Mouse (Mus musculus): ENCODE measurements around the gene Nup205. TPM values are rescaled to one million over a fixed set of nuclear protein-coding genes. Genes with fewer than 3 reads are reported as not detected.
A peak's percentile ranks its signal among the peaks of the same experiment; 100 is the strongest.
"Not testable (repeated sequence)": the region's sequence is repeated elsewhere in the genome, so short reads cannot be mapped to it uniquely, and the experiment has no call there.

Nup205 gene
- polyA plus RNA-seq, 1 experiment: not detected

DNA sequence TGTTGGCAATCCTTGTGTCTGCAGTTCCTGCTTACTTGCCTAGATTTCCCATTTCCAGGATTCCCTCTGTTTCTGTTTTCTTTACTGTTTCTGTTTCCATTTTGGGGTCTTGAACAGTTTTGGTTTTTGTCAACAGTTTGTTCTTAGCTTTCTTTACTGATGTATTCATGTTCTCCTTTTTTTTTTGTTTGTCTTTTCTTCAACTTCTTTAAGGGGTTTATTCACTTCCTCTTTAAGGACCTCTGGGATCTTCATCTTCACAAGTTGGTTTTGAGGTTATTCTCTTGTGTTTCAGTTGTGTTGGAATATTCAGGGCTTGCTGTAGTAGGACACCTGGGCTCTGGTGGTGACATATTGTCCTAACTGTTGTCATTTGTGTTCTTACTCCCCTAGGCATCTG, 22.7 kb upstream of the Nup205 start:
- no peak overlapping the region for H3K27ac ChIP-seq (ENCODE audit: insufficient read depth, low read depth, low read length)
- no peaks in the 10 kb centered on the region for H3K4me1 ChIP-seq (ENCODE audit: control insufficient read depth, insufficient read depth, low read length)
- TF ChIP-seq CTCF (IDR thresholded peaks at IDR 0.05; ENCODE audit: insufficient read depth, low read depth, low read length) (no peak), POLR2A (IDR thresholded peaks at IDR 0.05; ENCODE audit: insufficient read depth, low read depth, low read length) (no peak)
- H3K4me3 ChIP-seq (ENCODE audit: insufficient read depth, low read depth, low read length): no peak overlapping the region

DNA sequence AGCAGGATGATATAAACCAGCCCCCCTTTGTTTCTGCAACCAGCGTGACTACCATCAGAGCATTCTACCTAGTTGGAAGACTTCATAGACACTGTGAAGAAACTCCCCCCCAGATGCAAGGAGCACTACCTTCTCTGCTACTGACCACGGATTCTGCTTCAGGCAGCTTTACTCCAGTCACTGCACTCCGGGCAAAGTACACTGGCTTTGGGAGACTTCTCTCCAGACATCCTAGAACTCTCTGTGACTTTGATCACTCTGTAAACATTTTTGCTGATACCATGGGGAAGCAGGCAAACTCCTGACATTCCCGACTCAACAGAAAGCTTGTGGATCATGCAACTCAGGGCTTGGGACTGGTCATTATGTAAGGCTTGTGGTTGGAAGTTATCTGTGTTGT, 8.0 kb upstream of the Nup205 start:
- 91% methylated on average over 4 of the region's 4 CpGs for WGBS
- Histone ChIP-seq H3K27ac (ENCODE audit: insufficient read depth, low read depth, low read length) (no peak overlapping the region), H3K4me1 (ENCODE audit: control insufficient read depth, insufficient read depth, low read length) (no peaks in the 10 kb centered on the region), H3K4me3 (ENCODE audit: insufficient read depth, low read depth, low read length) (no peak overlapping the region)
- no peak for TF ChIP-seq POLR2A (IDR thresholded peaks at IDR 0.05; ENCODE audit: insufficient read depth, low read depth, low read length)
- no peak for TF ChIP-seq CTCF (IDR thresholded peaks at IDR 0.05; ENCODE audit: insufficient read depth, low read depth, low read length)

GRCm38 (mm10) chr6:35172028-35172427, 5.2 kb upstream of the Nup205 start:
- H3K27ac ChIP-seq (ENCODE audit: insufficient read depth, low read depth, low read length); H3K4me1 ChIP-seq (ENCODE audit: control insufficient read depth, insufficient read depth, low read length); H3K4me3 ChIP-seq (ENCODE audit: insufficient read depth, low read depth, low read length): not testable (repeated sequence)
- WGBS: 64% methylated on average over 3 of the region's 3 CpGs

DNA sequence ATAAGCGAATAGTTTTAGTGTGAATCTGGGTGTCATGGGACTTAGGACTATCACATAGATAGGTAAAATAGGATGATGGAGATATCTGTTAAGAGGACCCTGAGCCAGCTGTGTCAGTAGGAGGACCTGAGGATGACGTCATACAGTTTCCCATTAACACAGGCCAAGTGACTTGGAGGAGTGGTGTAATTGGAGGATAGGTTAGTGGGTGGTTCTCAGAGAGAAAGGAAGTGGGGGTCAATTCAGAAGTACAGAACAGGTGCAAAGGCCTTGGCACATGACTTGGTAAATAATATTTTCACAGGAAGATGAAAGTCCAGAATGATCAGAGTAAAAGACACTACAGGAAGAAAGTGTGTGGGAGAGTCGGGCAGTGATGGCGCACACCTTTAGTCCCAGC, 4.0 kb upstream of the Nup205 start:
- no peaks in the 10 kb centered on the region for H3K4me1 ChIP-seq (ENCODE audit: control insufficient read depth, insufficient read depth, low read length)
- H3K4me3 ChIP-seq (ENCODE audit: insufficient read depth, low read depth, low read length): no peak overlapping the region
- 87% methylated on average over 4 of the region's 4 CpGs for WGBS
- H3K27ac ChIP-seq (ENCODE audit: insufficient read depth, low read depth, low read length): no peak overlapping the region
- TF ChIP-seq POLR2A (IDR thresholded peaks at IDR 0.05; ENCODE audit: insufficient read depth, low read depth, low read length): no peak
- TF ChIP-seq CTCF (IDR thresholded peaks at IDR 0.05; ENCODE audit: insufficient read depth, low read depth, low read length): no peak

- peak overlapping the region; percentile 98 for H3K4me3 ChIP-seq (ENCODE audit: insufficient read depth, low read depth, low read length)
- TF ChIP-seq POLR2A (IDR thresholded peaks at IDR 0.05; ENCODE audit: insufficient read depth, low read depth, low read length) (no peak), CTCF (IDR thresholded peaks at IDR 0.05; ENCODE audit: insufficient read depth, low read depth, low read length) (no peak)
- no peak overlapping the region; the same call in 1 of the 2 replicates for H3K27ac ChIP-seq (ENCODE audit: insufficient read depth, low read depth, low read length)
- H3K4me1 ChIP-seq (ENCODE audit: control insufficient read depth, insufficient read depth, low read length): no peaks in the 10 kb centered on the region
- under 1% methylated on average over 69 of the region's 69 CpGs for WGBS
Measured at GRCm38 (mm10) chr6:35177650-35178272, 540 bp downstream of the Nup205 start.

- WGBS: 95% methylated on average over 3 of the region's 3 CpGs
- H3K4me1 ChIP-seq (ENCODE audit: control insufficient read depth, insufficient read depth, low read length); H3K27ac ChIP-seq (ENCODE audit: insufficient read depth, low read depth, low read length); H3K4me3 ChIP-seq (ENCODE audit: insufficient read depth, low read depth, low read length): not testable (repeated sequence)
Measured at GRCm38 (mm10) chr6:35179299-35179698, 2.1 kb downstream of the Nup205 start.

GRCm38 (mm10) chr6:35184781-35185180, 7.6 kb downstream of the Nup205 start:
- H3K27ac ChIP-seq (ENCODE audit: insufficient read depth, low read depth, low read length): no peak overlapping the region
- no peak overlapping the region for H3K4me3 ChIP-seq (ENCODE audit: insufficient read depth, low read depth, low read length)
- H3K4me1 ChIP-seq (ENCODE audit: control insufficient read depth, insufficient read depth, low read length): no peaks in the 10 kb centered on the region
- 64% methylated on average over 1 of the region's 1 CpGs for WGBS
- TF ChIP-seq POLR2A (IDR thresholded peaks at IDR 0.05; ENCODE audit: insufficient read depth, low read depth, low read length) (no peak), CTCF (IDR thresholded peaks at IDR 0.05; ENCODE audit: insufficient read depth, low read depth, low read length) (no peak)

DNA sequence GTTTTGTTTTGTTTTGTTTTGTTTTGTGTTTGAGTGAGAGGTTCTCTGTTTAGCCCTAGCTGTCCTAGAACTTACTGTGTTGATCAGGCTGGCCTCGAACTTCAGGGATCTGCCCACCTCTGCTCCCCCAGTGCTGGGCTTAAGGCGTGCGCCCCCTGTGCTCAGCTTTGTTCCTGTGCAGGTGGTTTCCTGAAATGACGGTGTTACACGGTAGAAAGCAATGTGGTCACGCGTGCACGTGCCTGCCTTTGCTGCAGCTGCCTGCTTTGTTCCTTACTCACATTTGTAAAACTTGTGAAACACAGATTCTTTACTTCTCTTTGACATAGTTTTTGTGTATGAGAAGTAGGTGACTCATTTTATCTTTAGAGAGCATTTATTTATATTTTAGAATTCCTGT, 14.0 kb downstream of the Nup205 start:
- TF ChIP-seq CTCF (IDR thresholded peaks at IDR 0.05; ENCODE audit: insufficient read depth, low read depth, low read length) (no peak), POLR2A (IDR thresholded peaks at IDR 0.05; ENCODE audit: insufficient read depth, low read depth, low read length) (no peak)
- WGBS: 84% methylated on average over 8 of the region's 8 CpGs
- H3K4me3 ChIP-seq (ENCODE audit: insufficient read depth, low read depth, low read length): no peak overlapping the region

DNA sequence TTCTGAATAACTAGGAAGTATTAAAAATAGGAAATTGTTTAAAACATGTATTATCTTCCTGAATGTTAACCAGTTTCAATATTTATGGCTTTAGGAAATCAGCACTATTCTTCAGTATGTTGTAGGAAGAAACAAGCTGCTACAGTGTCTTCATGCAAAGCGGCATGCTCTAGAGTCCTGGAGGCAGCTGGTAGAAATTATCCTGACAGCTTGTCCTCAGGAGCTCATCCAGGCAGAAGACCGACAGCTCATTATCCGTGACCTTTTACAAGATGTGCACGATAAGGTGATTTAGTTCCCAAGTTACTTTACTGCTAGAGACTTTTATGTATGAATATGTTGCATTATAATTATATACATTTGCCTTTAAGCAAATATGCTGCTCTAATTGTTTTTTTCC, 48.5 kb downstream of the Nup205 start:
- Histone ChIP-seq H3K27ac (ENCODE audit: insufficient read depth, low read depth, low read length) (no peak overlapping the region), H3K4me3 (ENCODE audit: insufficient read depth, low read depth, low read length) (no peak overlapping the region), H3K4me1 (ENCODE audit: control insufficient read depth, insufficient read depth, low read length) (peaks cover 2% of the 10 kb centered on the region)
- WGBS: 77% methylated on average over 4 of the region's 4 CpGs
- TF ChIP-seq POLR2A (IDR thresholded peaks at IDR 0.05; ENCODE audit: insufficient read depth, low read depth, low read length) (no peak), CTCF (IDR thresholded peaks at IDR 0.05; ENCODE audit: insufficient read depth, low read depth, low read length) (no peak)

More for the DNA sequence above, 14.0 kb downstream of the Nup205 start:
- Histone ChIP-seq H3K27ac (ENCODE audit: insufficient read depth, low read depth, low read length) (no peak overlapping the region), H3K4me1 (ENCODE audit: control insufficient read depth, insufficient read depth, low read length) (no peaks in the 10 kb centered on the region)

- Histone ChIP-seq H3K27ac (ENCODE audit: insufficient read depth, low read depth, low read length) (no peak overlapping the region), H3K4me1 (ENCODE audit: control insufficient read depth, insufficient read depth, low read length) (peaks cover 1% of the 10 kb centered on the region), H3K4me3 (ENCODE audit: insufficient read depth, low read depth, low read length) (no peak overlapping the region)
- TF ChIP-seq POLR2A (IDR thresholded peaks at IDR 0.05; ENCODE audit: insufficient read depth, low read depth, low read length): no peak
- TF ChIP-seq CTCF (IDR thresholded peaks at IDR 0.05; ENCODE audit: insufficient read depth, low read depth, low read length): no peak
- WGBS: 92% methylated on average over 1 of the region's 1 CpGs
Measured at GRCm38 (mm10) chr6:35229415-35229814, 52.2 kb downstream of the Nup205 start.
